Mouse (Mus musculus) heart, embryonic 11.5 days (tissue): Measurements from ENCODE around the gene BC016579. TPM values are rescaled to one million over a fixed set of nuclear protein-coding genes. Genes with fewer than 3 reads are reported as not detected.

ENCODE experiments used
- ATAC-seq: fragments of 200-750 bp; cut with Nextera tagmentation; replicated peaks from 2 replicates; pipeline ENCODE4 v1.8.0; 2017; ENCODE audit warnings: moderate library complexity; ENCODE audit not compliant: insufficient number of reproducible peaks, low FRiP score, low TSS enrichment
- H3K27ac ChIP-seq: fragments of 300-500 bp; sonication (generic); 2 replicates; pipeline ENCODE4 v1.5.1; 2014; ENCODE audit warnings: mild to moderate bottlenecking, low read depth, low read length
- H3K27me3 ChIP-seq: fragments of 300-500 bp; sonication (generic); 2 replicates; pipeline ENCODE4 v1.6.1; 2014; ENCODE audit warnings: mild to moderate bottlenecking, low read length, mixed read lengths; ENCODE audit not compliant: control insufficient read depth, insufficient read depth
- H3K36me3 ChIP-seq: fragments of 300-500 bp; sonication (generic); 2 replicates; pipeline ENCODE4 v1.6.1; 2014; ENCODE audit warnings: mild to moderate bottlenecking, low read length, moderate library complexity, mixed read lengths; ENCODE audit not compliant: control insufficient read depth, insufficient read depth
- H3K4me1 ChIP-seq: fragments of 300-500 bp; sonication (generic); 2 replicates; pipeline ENCODE4 v1.6.1; 2014; ENCODE audit warnings: low read length; ENCODE audit not compliant: control insufficient read depth, insufficient read depth
- H3K4me2 ChIP-seq: fragments of 300-500 bp; sonication (generic); 2 replicates; pipeline ENCODE4 v1.6.1; 2014; ENCODE audit warnings: mild to moderate bottlenecking, moderate library complexity
- H3K4me3 ChIP-seq: fragments of 300-500 bp; sonication (generic); 2 replicates; pipeline ENCODE4 v1.5.1; 2014; ENCODE audit warnings: low read depth, low read length
- H3K9ac ChIP-seq: fragments of 300-500 bp; sonication (generic); 2 replicates; pipeline ENCODE4 v1.6.1; 2014; ENCODE audit warnings: mild to moderate bottlenecking, low read depth, low read length, moderate library complexity
- H3K9me3 ChIP-seq: fragments of 300-500 bp; sonication (generic); replicated peaks from 2 replicates; pipeline ENCODE4 v1.6.1; 2016; ENCODE audit warnings: low read length; ENCODE audit not compliant: control insufficient read depth
- WGBS: fragments of 180-500 bp; shearing (Covaris S2); extraction: QIAGEN DNeasy Blood & Tissue Kit; methylation state at CpG from one replicate; pipeline ENCODE4 v1.1.7; 2014; ENCODE audit not compliant: insufficient replicate concordance; 5-methylcytosine and 5-hydroxymethylcytosine counted together
- polyA plus RNA-seq: library from polyadenylated mRNA; unstranded; fragments of >200 nt; fragmentation: Nextera tagmentation; extraction: Ambion mirVana; gene quantifications from 2 replicates; pipeline ENCODE4 v1.2.1, GENCODE M21; 2014

BC016579 gene
- polyA plus RNA-seq, 1 experiment from 2014 or later: 0.19 TPM

DNA sequence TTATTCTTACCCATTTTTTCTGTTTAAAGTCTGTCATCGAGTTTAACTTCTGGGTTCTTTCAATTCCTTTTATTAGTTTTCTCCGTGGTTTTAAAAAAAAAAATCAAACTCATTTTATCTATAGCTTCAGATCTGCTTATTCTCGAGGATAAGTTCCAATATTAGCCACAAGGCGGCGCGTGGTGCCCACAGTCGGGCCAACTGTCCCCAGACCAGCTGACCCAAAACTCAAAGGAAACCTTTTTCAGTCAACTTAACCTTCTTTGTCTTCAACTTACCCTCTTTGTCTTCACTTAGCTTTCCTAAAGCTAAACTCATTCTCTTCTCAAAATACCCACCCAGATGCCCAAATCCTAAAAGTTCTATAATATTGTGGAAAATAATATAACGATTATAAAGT, 30.9 kb upstream of the BC016579 start:
- Histone ChIP-seq H3K27ac (no peak overlapping the region), H3K4me1 (no peaks in the 10 kb centered on the region), H3K27me3 (no peaks in the 10 kb centered on the region), H3K36me3 (no peaks in the 10 kb centered on the region), H3K4me3 (no peak overlapping the region), H3K9ac (no peak overlapping the region), H3K9me3 (no peaks in the 10 kb centered on the region), H3K4me2 (no peak overlapping the region)
- WGBS: 13% methylated on average over 8 of the region's 8 CpGs
- ATAC-seq: no peak

- H3K27ac ChIP-seq: no peak overlapping the region
- WGBS: 35% methylated on average over 1 of the region's 1 CpGs
Observed at GRCm38 (mm10) chr16:45676462-45676861, 22.6 kb upstream of the BC016579 start.

GRCm38 (mm10) chr16:45670005-45670404, 16.1 kb upstream of the BC016579 start:
- H3K36me3 ChIP-seq: no peaks in the 10 kb centered on the region
- H3K9ac ChIP-seq: no peak overlapping the region
- 76% methylated on average over 4 of the region's 4 CpGs for WGBS
- no peaks in the 10 kb centered on the region for H3K27me3 ChIP-seq
- no peak overlapping the region for H3K4me3 ChIP-seq
- no peak overlapping the region for H3K27ac ChIP-seq
- no peak overlapping the region for H3K4me2 ChIP-seq
- H3K4me1 ChIP-seq: no peaks in the 10 kb centered on the region
- no peaks in the 10 kb centered on the region for H3K9me3 ChIP-seq
- ATAC-seq: no peak

More at GRCm38 (mm10) chr16:45676462-45676861, 22.6 kb upstream of the BC016579 start:
- Histone ChIP-seq H3K4me3 (no peak overlapping the region), H3K27me3 (no peaks in the 10 kb centered on the region), H3K9me3 (no peaks in the 10 kb centered on the region), H3K36me3 (no peaks in the 10 kb centered on the region), H3K4me1 (no peaks in the 10 kb centered on the region), H3K9ac (no peak overlapping the region), H3K4me2 (no peak overlapping the region)
- ATAC-seq: no peak

GRCm38 (mm10) chr16:45668178-45668577, 14.3 kb upstream of the BC016579 start:
- no peaks in the 10 kb centered on the region for H3K4me1 ChIP-seq
- H3K9ac ChIP-seq: no peak overlapping the region
- WGBS: 53% methylated on average over 3 of the region's 3 CpGs
- H3K4me3 ChIP-seq: no peak overlapping the region
- no peaks in the 10 kb centered on the region for H3K27me3 ChIP-seq
- ATAC-seq: no peak
- no peaks in the 10 kb centered on the region for H3K36me3 ChIP-seq
- no peak overlapping the region for H3K27ac ChIP-seq
- H3K4me2 ChIP-seq: no peak overlapping the region
- H3K9me3 ChIP-seq: no peaks in the 10 kb centered on the region

- Histone ChIP-seq H3K27me3 (no peaks in the 10 kb centered on the region), H3K27ac (no peak overlapping the region), H3K9ac (no peak overlapping the region), H3K4me3 (no peak overlapping the region), H3K36me3 (no peaks in the 10 kb centered on the region), H3K4me1 (no peaks in the 10 kb centered on the region), H3K9me3 (no peaks in the 10 kb centered on the region), H3K4me2 (no peak overlapping the region)
- ATAC-seq: no peak
- 50% methylated on average over 2 of the region's 2 CpGs for WGBS
Observed at GRCm38 (mm10) chr16:45666136-45666535, 12.3 kb upstream of the BC016579 start.

GRCm38 (mm10) chr16:45662381-45662780, 8.5 kb upstream of the BC016579 start:
- ATAC-seq: no peak
- no peak overlapping the region for H3K9ac ChIP-seq

DNA sequence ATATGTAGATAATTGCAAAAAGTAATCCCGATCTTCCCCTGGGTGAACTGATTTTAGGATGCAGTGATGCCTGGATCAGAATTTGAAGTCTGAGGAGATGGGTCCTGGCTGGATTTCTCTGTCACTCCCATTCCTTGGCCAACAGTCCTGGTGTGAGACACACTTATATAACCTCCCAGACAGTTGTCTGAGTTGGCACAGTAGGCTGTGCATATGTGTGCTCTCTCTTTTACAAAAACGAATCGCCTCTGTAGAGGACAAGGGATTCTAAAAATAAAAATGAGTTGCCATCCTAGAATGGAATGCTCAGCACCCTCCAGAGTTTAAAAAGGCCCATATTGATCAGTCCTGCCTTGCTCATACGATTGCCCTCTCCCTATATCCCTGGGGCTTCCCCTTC, 5.7 kb upstream of the BC016579 start:
- no peaks in the 10 kb centered on the region for H3K9me3 ChIP-seq
- ATAC-seq: no peak
- H3K27ac ChIP-seq: no peak overlapping the region
- no peaks in the 10 kb centered on the region for H3K4me1 ChIP-seq
- H3K36me3 ChIP-seq: no peaks in the 10 kb centered on the region
- 0 out of 2 replicates have a peak, but pooled peaks cover under 1% of the 10 kb centered on the region for H3K27me3 ChIP-seq
- no peak overlapping the region for H3K9ac ChIP-seq
- no peak overlapping the region for H3K4me2 ChIP-seq
- 78% methylated on average over 4 of the region's 4 CpGs for WGBS
- H3K4me3 ChIP-seq: no peak overlapping the region

More at GRCm38 (mm10) chr16:45662381-45662780, 8.5 kb upstream of the BC016579 start:
- H3K27me3 ChIP-seq: no peaks in the 10 kb centered on the region
- no peak overlapping the region for H3K4me3 ChIP-seq
- H3K4me1 ChIP-seq: no peaks in the 10 kb centered on the region
- no peak overlapping the region for H3K27ac ChIP-seq
- H3K9me3 ChIP-seq: no peaks in the 10 kb centered on the region
- H3K4me2 ChIP-seq: no peak overlapping the region
- no peaks in the 10 kb centered on the region for H3K36me3 ChIP-seq

DNA sequence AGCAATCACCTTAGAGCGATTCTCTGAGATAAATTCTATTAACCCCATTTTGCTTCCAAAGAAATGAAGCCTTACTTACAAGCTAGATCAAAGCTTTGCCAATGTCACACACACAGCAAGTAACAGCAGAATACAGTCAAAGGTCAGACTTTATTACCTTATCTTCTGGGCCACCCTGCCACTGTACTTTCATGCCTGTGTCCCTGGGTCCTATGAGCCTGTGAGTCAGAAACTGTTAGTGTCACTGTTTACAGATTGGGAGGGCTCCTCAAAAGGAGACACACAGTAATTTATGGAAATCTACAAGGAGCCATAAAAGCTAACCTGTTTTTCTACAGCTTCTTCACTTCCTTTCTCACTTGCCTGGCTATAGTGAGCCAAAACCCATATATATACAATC, 4.4 kb upstream of the BC016579 start:
- no peak for ATAC-seq
- Histone ChIP-seq H3K4me3 (no peak overlapping the region), H3K27ac (no peak overlapping the region), H3K9ac (no peak overlapping the region), H3K4me1 (peaks cover 8% of the 10 kb centered on the region; the same call in 1 of the 2 replicates), H3K9me3 (no peaks in the 10 kb centered on the region), H3K36me3 (no peaks in the 10 kb centered on the region), H3K27me3 (0 out of 2 replicates have a peak, but pooled peaks cover 6% of the 10 kb centered on the region), H3K4me2 (no peak overlapping the region)
- WGBS: 93% methylated on average over 1 of the region's 1 CpGs

- Histone ChIP-seq H3K9ac (no peak overlapping the region), H3K36me3 (no peaks in the 10 kb centered on the region), H3K27ac (no peak overlapping the region), H3K4me1 (peaks cover 11% of the 10 kb centered on the region; the same call in 1 of the 2 replicates), H3K27me3 (0 out of 2 replicates have a peak, but pooled peaks cover 6% of the 10 kb centered on the region), H3K4me3 (no peak overlapping the region), H3K4me2 (no peak overlapping the region), H3K9me3 (no peaks in the 10 kb centered on the region)
- WGBS: 85% methylated on average over 12 of the region's 12 CpGs
- ATAC-seq: no peak
Observed at GRCm38 (mm10) chr16:45657574-45658159, 3.8 kb upstream of the BC016579 start.
